Mouse (Mus musculus): ENCODE measurements around the gene Dmrt2.

DNA sequence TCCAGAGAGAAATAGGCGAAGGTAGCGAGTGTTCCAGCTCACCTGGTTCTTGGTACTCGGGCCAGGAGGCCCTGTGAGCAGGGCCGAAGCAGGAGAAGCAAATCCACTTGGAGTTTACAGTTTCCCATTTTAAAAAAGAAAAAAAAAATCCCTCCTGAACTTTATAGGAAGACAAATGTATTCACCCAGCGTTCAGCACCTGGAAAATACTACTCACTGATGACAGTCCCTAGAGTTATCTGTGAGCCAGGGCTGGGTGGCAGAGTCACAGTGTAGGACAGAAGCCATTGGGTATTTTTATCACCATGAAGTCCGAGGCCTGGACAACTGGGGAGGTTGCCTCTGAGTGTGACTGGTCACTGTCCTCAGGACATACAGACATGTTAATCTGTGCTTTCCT lies 30.4 kb upstream of the Dmrt2 start:
- TF ChIP-seq POLR2A (IDR thresholded peaks at IDR 0.05; ENCODE audit: borderline replicate concordance, extremely low read depth, insufficient read depth, insufficient read length, poor library complexity, severe bottlenecking) (no peak), CTCF (IDR thresholded peaks at IDR 0.05; ENCODE audit: borderline replicate concordance, extremely low read depth, insufficient read depth, insufficient read length) (no peak)

Measured in brain, embryonic 14.5 days (tissue).